Mouse (Mus musculus) embryonic facial prominence, embryonic 14.5 days (tissue): ENCODE measurements at regions not wholly inside any gene's neighbourhood (a gene's known extent, or its start where the extent isn't known, plus 50 kb on each side); places are given as distances from the start of the nearest gene placed in this dataset.

Experiments used
- ATAC-seq: fragments of 200-750 bp; cut with Nextera tagmentation; 2 replicates; pipeline ENCODE4 v1.8.0; 2017; ENCODE audit warnings: low read depth, moderate number of reproducible peaks, moderate TSS enrichment
- DNase-seq: peaks from one replicate; pipeline ENCODE4 v3.0.0-alpha.2; 2015; ENCODE audit warnings: low spot score
- H3K27ac ChIP-seq: fragments of 300-500 bp; sonication (generic); replicated peaks from 2 replicates; pipeline ENCODE4 v1.5.1; 2014; ENCODE audit warnings: low read depth, mild to moderate bottlenecking, low read length, moderate library complexity
- H3K27me3 ChIP-seq: fragments of 300-500 bp; sonication (generic); replicated peaks from 2 replicates; pipeline ENCODE4 v1.6.1; 2014; ENCODE audit warnings: low read length; ENCODE audit not compliant: control insufficient read depth, insufficient read depth
- H3K36me3 ChIP-seq: fragments of 300-500 bp; sonication (generic); 2 replicates; pipeline ENCODE4 v1.6.1; 2014; ENCODE audit warnings: low read length, mixed read lengths; ENCODE audit not compliant: control insufficient read depth, insufficient read depth
- H3K4me1 ChIP-seq: fragments of 300-500 bp; sonication (generic); 2 replicates; pipeline ENCODE4 v1.6.1; 2014; ENCODE audit warnings: antibody characterized with exemption, low read length; ENCODE audit not compliant: control insufficient read depth, insufficient read depth
- H3K4me2 ChIP-seq: fragments of 300-500 bp; sonication (generic); 2 replicates; pipeline ENCODE4 v1.6.1; 2014; ENCODE audit warnings: low read depth, mild to moderate bottlenecking, low read length, moderate library complexity, mixed read lengths
- H3K4me3 ChIP-seq: fragments of 300-500 bp; sonication (generic); 2 replicates; pipeline ENCODE4 v1.5.1; 2014; ENCODE audit warnings: low read depth, mild to moderate bottlenecking, low read length
- H3K9ac ChIP-seq: fragments of 300-500 bp; sonication (generic); 2 replicates; pipeline ENCODE4 v1.6.1; 2014; ENCODE audit warnings: low read depth, mild to moderate bottlenecking, low read length, moderate library complexity, mixed read lengths
- H3K9me3 ChIP-seq: fragments of 300-500 bp; sonication (generic); 2 replicates; pipeline ENCODE4 v1.6.1; 2016; ENCODE audit warnings: low read length; ENCODE audit not compliant: control insufficient read depth
- WGBS: fragments of 180-500 bp; shearing (Covaris S2); extraction: QIAGEN DNeasy Blood & Tissue Kit; methylation state at CpG from one replicate; pipeline ENCODE4 v1.1.7; 2014; 5-methylcytosine and 5-hydroxymethylcytosine counted together

DNA sequence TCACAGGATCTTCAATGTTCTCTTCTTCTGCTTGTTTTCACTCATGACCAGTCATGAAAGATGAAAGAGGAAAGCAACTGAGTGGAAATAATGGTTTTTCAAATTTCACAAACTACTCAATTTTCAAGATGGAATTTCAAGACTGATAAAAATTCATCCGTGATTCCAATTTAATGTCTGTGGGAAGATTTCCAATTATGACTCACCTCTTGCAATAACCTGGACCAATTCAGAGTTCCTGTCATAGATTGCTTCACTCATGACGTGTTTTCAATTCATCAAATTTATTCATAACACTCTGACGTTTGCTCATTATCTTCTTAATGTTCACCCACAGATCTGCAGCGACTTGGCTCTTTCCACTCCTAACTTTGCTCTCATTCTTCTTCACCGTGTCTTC is 829.2 kb upstream of the Mdga2 start:
- H3K4me1 ChIP-seq: no peaks in the 10 kb centered on the region
- H3K4me2 ChIP-seq: no peak overlapping the region
- no peak overlapping the region for H3K4me3 ChIP-seq
- H3K36me3 ChIP-seq: no peaks in the 10 kb centered on the region
- no peaks in the 10 kb centered on the region for H3K9me3 ChIP-seq
- H3K27ac ChIP-seq: no peak overlapping the region
- DNase-seq (no peak), ATAC-seq (no peak)
- H3K9ac ChIP-seq: no peak overlapping the region
- 73% methylated on average over 5 of the region's 5 CpGs for WGBS
- H3K27me3 ChIP-seq: no peaks in the 10 kb centered on the region

DNA sequence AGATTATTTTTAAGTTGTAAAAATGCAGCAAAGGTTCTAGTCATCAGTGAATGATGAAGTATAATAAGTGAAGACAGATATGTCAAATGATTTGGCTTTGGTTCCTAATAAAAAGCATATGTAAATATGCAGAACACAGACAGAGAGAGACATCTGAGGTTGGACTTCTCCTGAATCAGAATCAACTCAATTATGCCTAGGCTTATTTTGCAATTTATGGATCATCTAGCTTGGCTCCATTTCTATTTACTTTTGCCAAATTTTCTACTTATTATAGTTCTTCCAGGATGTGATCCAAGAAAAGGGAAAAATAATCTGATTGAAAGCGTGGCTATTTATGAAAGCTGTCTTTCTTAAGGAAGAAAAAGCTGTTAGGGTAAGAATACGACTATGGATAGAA is 823.3 kb upstream of the Mdga2 start:
- WGBS: 34% methylated on average over 2 of the region's 2 CpGs
- H3K9me3 ChIP-seq: no peaks in the 10 kb centered on the region
- H3K4me2 ChIP-seq: no peak overlapping the region
- no peaks in the 10 kb centered on the region for H3K27me3 ChIP-seq
- no peaks in the 10 kb centered on the region for H3K4me1 ChIP-seq
- ATAC-seq (no peak), DNase-seq (peak; percentile 81)
- no peak overlapping the region for H3K27ac ChIP-seq
- no peak overlapping the region for H3K9ac ChIP-seq
- H3K4me3 ChIP-seq: no peak overlapping the region
- no peaks in the 10 kb centered on the region for H3K36me3 ChIP-seq
